Mouse (Mus musculus) ES-Bruce4 (cell line): ENCODE measurements around the gene Ntn1.

ENCODE experiments used
- CTCF ChIP-seq: IDR thresholded peaks from one replicate; pipeline ENCODE4 v1.8.1; 2011; ENCODE audit warnings: low read depth, low read length
- EP300 ChIP-seq: IDR thresholded peaks from 2 replicates; pipeline ENCODE4 v1.6.1; 2011; ENCODE audit warnings: low read depth, low read length; ENCODE audit not compliant: insufficient read depth
- POLR2A ChIP-seq: IDR thresholded peaks from one replicate; pipeline ENCODE4 v1.8.1; 2011; ENCODE audit warnings: low read length; ENCODE audit not compliant: insufficient read depth

- TF ChIP-seq EP300 (no peak), POLR2A (no peak), CTCF (no peak)
These were observed 35.8 kb upstream of the Ntn1 start for GRCm38 (mm10) chr11:68436376-68436775.
